Mouse (Mus musculus) heart, postnatal 0 days (tissue): ENCODE measurements around the gene Il1rap. TPM values are rescaled to one million over a fixed set of nuclear protein-coding genes. Genes with fewer than 3 reads are reported as not detected.

ENCODE experiments used
- ATAC-seq: fragments of 200-750 bp; cut with Nextera tagmentation; 2 replicates; pipeline ENCODE4 v1.8.0; 2017; ENCODE audit warnings: low read depth, moderate number of reproducible peaks, moderate library complexity; ENCODE audit not compliant: insufficient read depth
- DNase-seq: peaks from one replicate; pipeline ENCODE4 v3.0.0-alpha.2; 2016; ENCODE audit warnings: low spot score
- H3K27ac ChIP-seq: fragments of 300-500 bp; sonication (generic); 2 replicates; pipeline ENCODE4 v1.5.1; 2014; ENCODE audit warnings: low read depth, mild to moderate bottlenecking
- H3K27me3 ChIP-seq: fragments of 300-500 bp; sonication (generic); 2 replicates; pipeline ENCODE4 v1.6.1; 2014; ENCODE audit warnings: low read length, mixed read lengths; ENCODE audit not compliant: control insufficient read depth, insufficient read depth
- H3K36me3 ChIP-seq: fragments of 300-500 bp; sonication (generic); replicated peaks from 2 replicates; pipeline ENCODE4 v1.6.1; 2014; ENCODE audit warnings: low read length, mixed read lengths; ENCODE audit not compliant: control insufficient read depth, insufficient read depth
- H3K4me1 ChIP-seq: fragments of 300-500 bp; sonication (generic); 2 replicates; pipeline ENCODE4 v1.6.1; 2014; ENCODE audit warnings: antibody characterized with exemption; ENCODE audit not compliant: control insufficient read depth, insufficient read depth
- H3K4me2 ChIP-seq: fragments of 300-500 bp; sonication (generic); 2 replicates; pipeline ENCODE4 v1.6.1; 2014; ENCODE audit warnings: low read depth, mild to moderate bottlenecking, low read length, moderate library complexity
- H3K4me3 ChIP-seq: fragments of 300-500 bp; sonication (generic); 2 replicates; pipeline ENCODE4 v1.5.1; 2014; ENCODE audit warnings: low read depth, low read length
- H3K9ac ChIP-seq: fragments of 300-500 bp; sonication (generic); replicated peaks from 2 replicates; pipeline ENCODE4 v1.6.1; 2014; ENCODE audit warnings: low read depth, low read length, mixed read lengths
- H3K9me3 ChIP-seq: fragments of 300-500 bp; sonication (generic); replicated peaks from 2 replicates; pipeline ENCODE4 v1.6.1; 2016; ENCODE audit warnings: low read length; ENCODE audit not compliant: control insufficient read depth
- CTCF ChIP-seq: IDR thresholded peaks from 2 replicates; pipeline ENCODE4 v1.5.1; 2016; ENCODE audit warnings: antibody characterized with exemption, control low read depth, low read depth
- EP300 ChIP-seq: IDR thresholded peaks from 2 replicates; pipeline ENCODE4 v1.6.1; 2016; ENCODE audit warnings: antibody characterized with exemption, low read depth
- WGBS: fragments of 180-500 bp; shearing (Covaris S2); extraction: QIAGEN DNeasy Blood & Tissue Kit; methylation state at CpG from one replicate; pipeline ENCODE4 v1.1.7; 2014; 5-methylcytosine and 5-hydroxymethylcytosine counted together
- polyA plus RNA-seq: library from polyadenylated mRNA; unstranded; fragments of >200 nt; fragmentation: Nextera tagmentation; extraction: Ambion mirVana; gene quantifications from 2 replicates; pipeline ENCODE4 v1.2.1, GENCODE M21; 2015
- total RNA-seq: library from RNA; depleted of rRNA; stranded (reverse); fragments of >200 nt; gene quantifications from 2 replicates; pipeline ENCODE4 v1.2.3, GENCODE M21; 2014; ENCODE audit warnings: low replicate concordance

Il1rap gene
- total and polyA plus RNA-seq, 2 experiments from 2014 or later, result 1.7 to 4.0 TPM

DNA sequence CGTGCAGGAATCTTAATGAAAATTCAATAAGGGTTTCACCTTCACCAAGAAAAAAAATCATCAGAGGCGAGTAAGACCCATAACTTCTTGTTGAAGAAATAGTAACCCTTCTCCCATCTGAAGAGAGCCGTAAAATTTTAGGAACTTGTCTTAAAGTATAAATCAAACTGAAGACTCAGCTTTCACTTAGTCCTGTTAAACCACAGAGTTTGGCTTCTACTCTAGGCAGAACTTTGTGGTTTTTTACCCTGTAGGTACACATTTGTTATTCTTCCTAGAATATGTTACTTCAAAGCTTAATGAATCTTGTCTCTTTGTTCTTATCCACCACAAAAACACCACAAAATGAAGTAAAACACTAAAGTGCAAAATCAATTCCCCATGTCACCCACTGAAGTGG is 29.3 kb upstream of the Il1rap start:
- no peak for ATAC-seq
- no peaks in the 10 kb centered on the region for H3K4me1 ChIP-seq
- no peaks in the 10 kb centered on the region for H3K27me3 ChIP-seq

DNA sequence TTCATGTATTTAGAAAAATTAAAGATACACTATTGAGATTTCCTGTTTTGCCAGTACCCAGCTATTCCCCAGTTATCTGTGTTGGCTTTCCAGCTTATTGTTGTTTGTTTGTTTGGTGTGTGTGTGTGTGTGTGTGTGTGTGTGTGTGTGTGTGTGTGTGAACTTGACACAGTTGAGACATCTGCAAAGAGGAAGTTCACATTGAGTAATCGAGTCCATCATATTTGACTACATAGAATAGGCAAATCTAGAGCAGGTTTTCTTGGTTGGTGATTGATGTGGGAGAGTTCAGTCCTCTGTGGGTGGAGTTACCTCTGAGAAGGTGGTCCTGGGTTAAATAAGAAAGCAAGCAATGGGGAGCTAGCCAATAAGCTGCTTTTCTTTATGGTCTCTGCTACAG is 22.7 kb upstream of the Il1rap start:
- 70% methylated on average over 1 of the region's 1 CpGs for WGBS
- no peaks in the 10 kb centered on the region for H3K4me1 ChIP-seq
- DNase-seq (no peak), ATAC-seq (no peak)
- H3K4me2 ChIP-seq, result no peak overlapping the region
- no peak overlapping the region for H3K9ac ChIP-seq
- H3K36me3 ChIP-seq, result no peaks in the 10 kb centered on the region
- H3K27me3 ChIP-seq, result no peaks in the 10 kb centered on the region
- TF ChIP-seq CTCF (no peak), EP300 (no peak)
- no peak overlapping the region for H3K4me3 ChIP-seq
- no peaks in the 10 kb centered on the region for H3K9me3 ChIP-seq
- H3K27ac ChIP-seq, result no peak overlapping the region

More for the DNA sequence above, 29.3 kb upstream of the Il1rap start:
- H3K4me2 ChIP-seq, result no peak overlapping the region
- no peak for DNase-seq
- WGBS, result 80% methylated on average over 3 of the region's 3 CpGs
- H3K36me3 ChIP-seq, result no peaks in the 10 kb centered on the region
- no peak overlapping the region for H3K4me3 ChIP-seq
- no peak overlapping the region for H3K9ac ChIP-seq
- no peak overlapping the region for H3K27ac ChIP-seq
- H3K9me3 ChIP-seq, result no peaks in the 10 kb centered on the region
- no peak for TF ChIP-seq CTCF

DNA sequence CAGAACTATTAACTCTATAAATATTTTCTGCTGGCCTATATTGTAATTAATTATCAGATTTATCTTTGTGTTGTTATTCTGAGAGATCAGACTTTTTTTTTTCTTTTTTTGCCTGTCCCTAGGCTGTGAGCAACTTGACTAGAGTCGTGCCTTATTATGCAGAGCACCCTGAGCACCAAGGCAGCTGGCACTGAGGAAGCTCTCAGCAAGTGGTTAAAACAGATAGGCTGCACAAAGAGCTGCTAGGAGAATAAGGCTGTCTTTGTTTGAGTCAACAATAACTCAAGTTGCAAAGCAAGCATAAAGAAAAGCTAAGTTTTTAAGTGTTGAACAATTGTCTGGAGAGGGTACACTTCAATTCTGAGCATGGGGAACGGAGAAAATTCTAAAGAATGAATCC is 19.8 kb upstream of the Il1rap start:
- ATAC-seq, result no peak
- Histone ChIP-seq H3K4me1 (no peaks in the 10 kb centered on the region), H3K27ac (no peak overlapping the region), H3K27me3 (no peaks in the 10 kb centered on the region), H3K9ac (no peak overlapping the region), H3K4me3 (no peak overlapping the region), H3K4me2 (no peak overlapping the region), H3K9me3 (no peaks in the 10 kb centered on the region), H3K36me3 (no peaks in the 10 kb centered on the region)
- 47% methylated on average over 2 of the region's 2 CpGs for WGBS
- no peak for DNase-seq
- TF ChIP-seq EP300 (no peak), CTCF (no peak)

DNA sequence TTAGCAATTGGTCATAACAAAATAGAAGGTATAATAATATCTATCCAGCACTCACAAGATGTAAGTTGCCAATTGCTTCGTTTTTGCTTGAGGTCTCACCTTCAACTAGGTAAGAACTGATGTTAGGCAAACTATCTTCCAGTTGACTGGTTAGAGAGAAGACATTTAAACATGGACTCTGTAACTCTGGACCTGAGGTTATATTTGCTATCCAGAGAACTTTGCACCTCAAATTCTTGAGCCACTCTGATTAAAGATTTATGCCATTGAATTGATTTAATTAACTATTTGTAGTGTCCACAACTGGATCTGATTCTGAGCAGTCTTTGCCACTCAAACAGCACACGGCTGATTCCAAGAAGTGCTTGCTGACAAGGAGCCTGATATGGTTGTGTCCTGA is 18.7 kb upstream of the Il1rap start:
- Histone ChIP-seq H3K4me1 (no peaks in the 10 kb centered on the region), H3K4me3 (no peak overlapping the region), H3K27me3 (no peaks in the 10 kb centered on the region), H3K27ac (no peak overlapping the region), H3K9ac (no peak overlapping the region), H3K36me3 (no peaks in the 10 kb centered on the region), H3K9me3 (no peaks in the 10 kb centered on the region), H3K4me2 (no peak overlapping the region)
- no peak for ATAC-seq
- WGBS, result 48% methylated on average over 2 of the region's 2 CpGs
- DNase-seq, result no peak
- TF ChIP-seq EP300, result no peak
- no peak for TF ChIP-seq CTCF

DNA sequence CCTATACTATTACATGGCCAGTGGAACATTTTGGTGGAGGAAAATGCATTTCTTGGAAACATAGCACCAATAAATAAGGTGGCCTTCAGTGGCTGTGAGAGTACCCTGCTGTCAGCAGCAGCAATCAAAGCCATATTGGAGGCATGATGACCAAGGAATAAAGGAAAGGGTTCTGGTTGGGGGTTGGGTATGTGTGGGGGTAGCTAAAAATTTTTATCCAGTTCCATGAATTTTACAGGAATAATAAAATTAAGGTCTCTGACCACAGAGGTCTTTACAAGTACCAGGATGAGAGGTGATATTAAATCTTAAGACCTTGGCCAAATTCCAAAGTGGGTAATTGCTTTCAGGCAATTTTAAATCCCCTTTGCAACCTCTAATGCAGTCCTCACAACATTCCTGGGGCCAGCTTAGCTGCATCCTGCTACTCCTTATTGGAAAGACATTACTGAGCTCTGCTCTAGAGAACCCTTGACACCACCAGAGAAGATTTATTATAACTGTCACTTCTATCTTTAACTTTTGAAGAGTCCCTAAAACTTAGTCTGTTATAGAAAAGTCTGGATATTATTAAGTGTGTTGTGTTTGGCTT is 12.0 kb upstream of the Il1rap start:
- DNase-seq (no peak), ATAC-seq (no peak)
- TF ChIP-seq EP300 (no peak), CTCF (no peak)
- H3K36me3 ChIP-seq, result no peaks in the 10 kb centered on the region
- H3K9ac ChIP-seq, result no peak overlapping the region
- no peak overlapping the region for H3K4me2 ChIP-seq
- H3K9me3 ChIP-seq, result no peaks in the 10 kb centered on the region
- no peak overlapping the region for H3K4me3 ChIP-seq
- no peak overlapping the region for H3K27ac ChIP-seq
- H3K4me1 ChIP-seq, result no peaks in the 10 kb centered on the region
- H3K27me3 ChIP-seq, result no peaks in the 10 kb centered on the region

DNA sequence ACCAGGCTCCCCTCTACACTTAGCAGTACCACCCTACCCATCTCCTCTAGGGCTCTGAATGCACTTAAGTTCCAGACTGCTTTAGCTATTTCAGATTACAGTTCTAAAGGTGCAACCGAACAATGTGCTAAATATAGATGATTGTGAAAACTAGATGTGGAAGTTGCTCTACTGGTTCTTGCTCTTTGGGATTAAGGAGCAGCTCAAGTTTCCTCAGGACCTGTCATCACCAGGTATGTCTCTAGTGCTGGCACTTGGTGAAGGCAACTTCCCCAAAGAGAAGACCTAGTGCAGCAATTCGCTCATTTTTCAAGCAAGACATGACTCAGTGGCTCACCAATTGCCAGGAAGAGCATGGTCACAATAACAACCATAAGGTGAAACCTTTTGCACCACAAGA is 9.7 kb upstream of the Il1rap start:
- Histone ChIP-seq H3K4me2 (no peak overlapping the region), H3K27ac (no peak overlapping the region), H3K9me3 (no peaks in the 10 kb centered on the region), H3K27me3 (no peaks in the 10 kb centered on the region), H3K36me3 (no peaks in the 10 kb centered on the region), H3K9ac (no peak overlapping the region), H3K4me1 (no peaks in the 10 kb centered on the region), H3K4me3 (no peak overlapping the region)
- DNase-seq (no peak), ATAC-seq (no peak)
- 52% methylated on average over 2 of the region's 2 CpGs for WGBS
- TF ChIP-seq CTCF, result no peak
- TF ChIP-seq EP300, result no peak
